Mouse (Mus musculus) liver, adult 2 months (tissue): ENCODE measurements at regions not wholly inside any gene's neighbourhood (a gene's known extent, or its start where the extent isn't known, plus 50 kb on each side); places are given as distances from the start of the nearest gene placed in this dataset.

Experiments
- DNase-seq: peaks from one replicate; pipeline ENCODE4 v3.0.0-alpha.2; 2011; ENCODE audit warnings: low read depth, low spot score; ENCODE audit errors: extremely low read depth
- H3K27ac ChIP-seq: fragments of 200-500 bp; replicated peaks from 2 replicates; pipeline ENCODE4 v1.5.1; 2012; ENCODE audit warnings: low read depth, mild to moderate bottlenecking, control low read depth, inconsistent platforms, low read length; ENCODE audit not compliant: insufficient read depth
- H3K27me3 ChIP-seq: fragments of 200-500 bp; 2 replicates; pipeline ENCODE4 v1.6.1; 2012; ENCODE audit warnings: mild to moderate bottlenecking, moderate library complexity, low read length, inconsistent platforms; ENCODE audit not compliant: control insufficient read depth, insufficient read depth
- H3K36me3 ChIP-seq: fragments of 200-500 bp; 2 replicates; pipeline ENCODE4 v1.6.1; 2012; ENCODE audit warnings: low read length, inconsistent platforms; ENCODE audit not compliant: control insufficient read depth, insufficient read depth
- H3K4me1 ChIP-seq: fragments of 200-500 bp; 2 replicates; pipeline ENCODE4 v1.6.1; 2011; ENCODE audit warnings: low read length; ENCODE audit not compliant: control insufficient read depth, insufficient read depth
- H3K4me3 ChIP-seq: fragments of 200-500 bp; 2 replicates; pipeline ENCODE4 v1.5.1; 2011; ENCODE audit warnings: low read depth, mild to moderate bottlenecking, control low read depth, low read length, moderate library complexity; ENCODE audit not compliant: insufficient read depth
- H3K79me2 ChIP-seq: fragments of 200-500 bp; 2 replicates; pipeline ENCODE4 v1.6.1; 2012; ENCODE audit warnings: inconsistent platforms, mild to moderate bottlenecking, low read length, moderate library complexity; ENCODE audit not compliant: control insufficient read depth, insufficient read depth
- H3K9ac ChIP-seq: fragments of 200-500 bp; 2 replicates; pipeline ENCODE4 v1.6.1; 2012; ENCODE audit warnings: low read depth, mild to moderate bottlenecking, control low read depth, inconsistent platforms, low read length
- CTCF ChIP-seq: fragments of 200-500 bp; IDR thresholded peaks from 2 replicates; pipeline ENCODE4 v1.5.1; 2011; ENCODE audit warnings: low read depth, low read length, control low read depth
- POLR2A ChIP-seq: fragments of 200-500 bp; IDR thresholded peaks from 2 replicates; pipeline ENCODE4 v1.6.1; 2011; ENCODE audit warnings: low read length, control low read depth; ENCODE audit not compliant: insufficient read depth; ENCODE audit errors: extremely low read depth
- WGBS: fragments of 180-500 bp; shearing (Covaris S2); methylation state at CpG from one replicate; pipeline ENCODE4 v1.1.7; 2018; 5-methylcytosine and 5-hydroxymethylcytosine counted together

DNA sequence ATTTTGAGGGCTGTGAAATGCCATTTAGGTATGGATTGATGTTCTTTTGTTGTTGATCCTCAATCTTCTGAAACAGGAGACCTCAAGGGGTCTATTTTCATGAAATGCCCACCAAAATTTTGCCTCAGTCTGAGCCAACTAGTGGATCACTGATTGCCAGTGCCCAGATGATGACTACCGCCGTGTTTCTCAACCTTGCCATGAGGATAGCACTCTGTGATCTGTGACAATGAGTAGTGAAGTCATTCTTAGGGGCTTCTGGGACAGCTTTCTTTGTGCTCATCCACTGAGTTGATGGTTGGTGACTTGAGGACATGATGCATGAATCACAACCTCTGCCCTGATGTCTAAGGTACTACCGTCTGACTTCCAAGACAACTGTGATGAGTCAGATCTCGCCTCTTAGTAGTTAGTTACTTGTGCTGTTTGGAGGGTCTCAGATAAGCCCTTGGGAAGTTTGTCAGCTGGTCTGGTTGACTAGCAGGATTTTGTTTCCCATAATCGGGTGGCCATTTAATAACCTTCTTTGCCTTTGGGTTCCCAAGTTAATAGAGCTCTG is 101.2 kb downstream of the Gm5426 start:
- Histone ChIP-seq H3K4me3 (no peak overlapping the region), H3K27me3 (no peaks in the 10 kb centered on the region), H3K4me1 (peaks cover 3% of the 10 kb centered on the region; the same call in 1 of the 2 replicates), H3K9ac (no peak overlapping the region), H3K36me3 (no peaks in the 10 kb centered on the region), H3K79me2 (no peaks in the 10 kb centered on the region), H3K27ac (no peak overlapping the region)
- no peak for TF ChIP-seq POLR2A
- no peak for TF ChIP-seq CTCF
- WGBS, result 97% methylated on average over 5 of the region's 5 CpGs
- DNase-seq, result no peak

DNA sequence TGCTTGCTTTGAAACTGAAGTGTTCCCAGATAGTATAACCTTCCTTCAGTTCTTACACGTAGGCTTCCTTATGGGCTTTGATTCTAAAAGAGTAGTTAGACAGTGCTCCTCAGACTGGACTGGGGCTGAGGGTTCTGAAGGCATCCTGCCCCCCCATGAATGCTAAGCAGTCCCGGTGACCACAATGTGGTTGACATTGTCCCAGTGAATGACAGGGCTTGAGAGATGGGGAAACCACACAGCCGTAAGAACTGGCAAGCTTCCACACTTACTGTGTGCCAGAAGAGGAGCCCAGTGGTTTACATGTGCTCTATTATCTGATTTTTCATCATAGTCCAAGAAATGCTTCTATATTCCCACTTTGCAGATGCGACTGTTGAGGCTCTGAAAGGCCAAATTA is 101.8 kb downstream of the Gm5426 start:
- DNase-seq, result peak; percentile 24
- WGBS, result 63% methylated on average over 4 of the region's 4 CpGs
- H3K4me3 ChIP-seq, result no peak overlapping the region
- no peaks in the 10 kb centered on the region for H3K79me2 ChIP-seq
- no peak for TF ChIP-seq CTCF
- TF ChIP-seq POLR2A, result no peak
- no peaks in the 10 kb centered on the region for H3K36me3 ChIP-seq
- H3K27me3 ChIP-seq, result no peaks in the 10 kb centered on the region
- H3K9ac ChIP-seq, result no peak overlapping the region
- no peak overlapping the region for H3K27ac ChIP-seq
- no peaks in the 10 kb centered on the region; the same call in 1 of the 2 replicates for H3K4me1 ChIP-seq

DNA sequence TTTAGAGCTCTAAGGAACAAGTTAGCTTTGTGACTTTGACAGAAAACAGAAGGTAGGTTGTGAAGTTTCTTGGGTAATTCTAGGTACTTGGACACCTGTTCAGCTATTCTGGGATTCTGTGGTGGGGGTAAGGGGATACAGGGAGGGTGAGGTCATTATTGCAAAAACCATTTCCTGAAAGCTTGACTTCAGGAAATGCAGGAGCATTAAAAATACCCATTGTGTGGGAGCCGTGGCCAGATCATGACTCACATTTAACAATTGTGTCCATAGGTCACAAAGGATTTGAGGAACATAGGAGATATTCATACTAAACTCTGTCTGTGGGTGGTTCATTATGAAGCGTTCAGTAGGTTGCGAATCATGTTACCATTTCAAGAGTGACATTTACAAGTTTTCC is 102.4 kb downstream of the Gm5426 start:
- TF ChIP-seq POLR2A, result no peak
- no peak for TF ChIP-seq CTCF
- no peak overlapping the region for H3K9ac ChIP-seq
- H3K27me3 ChIP-seq, result no peaks in the 10 kb centered on the region
- H3K27ac ChIP-seq, result no peak overlapping the region
- H3K36me3 ChIP-seq, result no peaks in the 10 kb centered on the region
- DNase-seq, result no peak
- WGBS, result 76% methylated on average over 3 of the region's 3 CpGs
- H3K4me1 ChIP-seq, result no peaks in the 10 kb centered on the region; the same call in 1 of the 2 replicates
- no peaks in the 10 kb centered on the region for H3K79me2 ChIP-seq
- H3K4me3 ChIP-seq, result no peak overlapping the region

- WGBS, result 77% methylated on average over 4 of the region's 4 CpGs
- no peaks in the 10 kb centered on the region for H3K27me3 ChIP-seq
- no peak overlapping the region for H3K27ac ChIP-seq
- H3K9ac ChIP-seq, result no peak overlapping the region
- H3K79me2 ChIP-seq, result no peaks in the 10 kb centered on the region
- no peak overlapping the region for H3K4me3 ChIP-seq
- no peak for DNase-seq
- H3K4me1 ChIP-seq, result no peaks in the 10 kb centered on the region; the same call in 1 of the 2 replicates
- H3K36me3 ChIP-seq, result no peaks in the 10 kb centered on the region
- TF ChIP-seq CTCF (no peak), POLR2A (no peak)
Observed at GRCm38 (mm10) chr10:96240591-96240990, 104.2 kb downstream of the Gm5426 start.

- no peak for DNase-seq
- Histone ChIP-seq H3K4me3 (no peak overlapping the region), H3K27me3 (no peaks in the 10 kb centered on the region), H3K9ac (no peak overlapping the region), H3K27ac (no peak overlapping the region), H3K36me3 (no peaks in the 10 kb centered on the region), H3K4me1 (no peaks in the 10 kb centered on the region), H3K79me2 (no peaks in the 10 kb centered on the region)
- TF ChIP-seq POLR2A (no peak), CTCF (no peak)
Observed at GRCm38 (mm10) chr10:96253671-96254070, 117.3 kb downstream of the Gm5426 start.

DNA sequence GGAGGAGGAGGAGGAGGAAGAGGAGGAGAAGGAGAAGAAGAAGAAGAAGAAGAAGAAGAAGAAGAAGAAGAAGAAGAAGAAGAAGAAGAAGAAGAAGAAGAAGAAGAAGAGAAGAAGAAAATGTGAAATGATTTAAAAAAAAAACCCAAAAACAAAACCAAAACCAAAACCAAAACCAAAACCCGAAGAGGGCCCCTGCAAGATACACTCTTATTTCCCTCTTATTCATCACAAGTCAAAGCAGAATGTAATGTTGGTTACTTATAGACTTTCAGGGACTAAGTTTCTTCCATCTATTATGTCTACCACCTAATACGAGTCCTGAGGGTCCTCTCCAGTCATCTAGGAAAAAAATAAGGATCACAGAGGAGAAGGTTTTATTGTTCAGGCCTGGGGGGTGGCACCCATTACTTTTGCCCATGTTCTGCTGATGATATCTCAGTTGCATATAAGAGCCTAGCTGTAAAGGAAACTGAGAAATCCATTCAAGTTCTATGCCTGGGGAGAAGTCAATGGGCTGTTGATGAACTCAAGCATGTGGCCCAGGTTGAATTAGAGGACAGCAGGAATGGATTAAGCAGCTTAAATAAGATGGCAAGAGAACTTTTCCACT is 118.0 kb downstream of the Gm5426 start:
- Histone ChIP-seq H3K27ac (no peak overlapping the region), H3K9ac (no peak overlapping the region), H3K79me2 (no peaks in the 10 kb centered on the region), H3K4me1 (no peaks in the 10 kb centered on the region), H3K27me3 (no peaks in the 10 kb centered on the region), H3K4me3 (no peak overlapping the region), H3K36me3 (no peaks in the 10 kb centered on the region)
- TF ChIP-seq CTCF (no peak), POLR2A (no peak)
- no peak for DNase-seq
- 83% methylated on average over 2 of the region's 2 CpGs for WGBS
